Mouse (Mus musculus) embryonic fibroblast, embryonic 13.5 days (primary cell): ENCODE results near the gene Taf12. TPM values are rescaled to one million over a fixed set of nuclear protein-coding genes. Genes with fewer than 3 reads are reported as not detected.

Experiments
- H3K27ac ChIP-seq: 2 replicates; pipeline ENCODE4 v1.5.1; 2012; ENCODE audit warnings: low read length, control low read depth, inconsistent platforms; ENCODE audit not compliant: insufficient read depth
- H3K4me1 ChIP-seq: 2 replicates; pipeline ENCODE4 v1.6.1; 2011; ENCODE audit warnings: low read length; ENCODE audit not compliant: control insufficient read depth, insufficient read depth
- H3K4me3 ChIP-seq: 2 replicates; pipeline ENCODE4 v1.5.1; 2011; ENCODE audit warnings: mild to moderate bottlenecking, control low read depth, low read length; ENCODE audit not compliant: insufficient read depth
- CTCF ChIP-seq: IDR thresholded peaks from 2 replicates; pipeline ENCODE4 v1.5.1; 2011; ENCODE audit warnings: mild to moderate bottlenecking, control low read depth, low read length, moderate library complexity, borderline replicate concordance; ENCODE audit not compliant: insufficient read depth
- POLR2A ChIP-seq: IDR thresholded peaks from 2 replicates; pipeline ENCODE4 v1.6.1; 2011; ENCODE audit warnings: low read depth, mild to moderate bottlenecking, control low read depth, low read length, moderate library complexity
- polyA plus RNA-seq: library from polyadenylated mRNA; stranded (reverse); fragments of >200 nt; gene quantifications from 2 replicates; pipeline ENCODE4 v1.2.4, GENCODE M21; 2011; ENCODE audit warnings: low read depth; ENCODE audit not compliant: missing spikeins, insufficient read length

The Taf12 gene
- polyA plus RNA-seq, 1 experiment, result 36.5 TPM

DNA sequence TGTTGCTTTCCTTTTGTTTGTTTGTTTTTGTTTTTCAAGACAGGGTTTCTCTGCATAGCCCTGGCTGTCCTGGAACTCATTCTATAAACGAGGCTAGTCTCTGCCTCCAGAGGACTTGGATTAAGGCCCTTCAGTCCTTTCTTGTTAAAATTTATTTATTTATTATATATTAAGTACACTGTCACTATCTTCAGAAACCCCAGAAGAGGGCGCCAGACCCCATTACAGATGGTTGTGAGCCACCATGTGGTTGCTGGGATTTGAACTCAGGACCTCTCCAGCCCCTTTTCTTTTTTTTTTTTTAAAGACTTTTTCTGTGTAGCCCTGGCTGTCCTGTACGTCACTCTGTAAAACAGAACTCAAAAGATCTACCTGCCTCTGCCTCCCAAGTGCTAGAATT, 19.2 kb upstream of the Taf12 start:
- H3K4me1 ChIP-seq, result no peaks in the 10 kb centered on the region
- no peak overlapping the region for H3K4me3 ChIP-seq
- no peak overlapping the region for H3K27ac ChIP-seq
- TF ChIP-seq CTCF, result no peak
- no peak for TF ChIP-seq POLR2A

DNA sequence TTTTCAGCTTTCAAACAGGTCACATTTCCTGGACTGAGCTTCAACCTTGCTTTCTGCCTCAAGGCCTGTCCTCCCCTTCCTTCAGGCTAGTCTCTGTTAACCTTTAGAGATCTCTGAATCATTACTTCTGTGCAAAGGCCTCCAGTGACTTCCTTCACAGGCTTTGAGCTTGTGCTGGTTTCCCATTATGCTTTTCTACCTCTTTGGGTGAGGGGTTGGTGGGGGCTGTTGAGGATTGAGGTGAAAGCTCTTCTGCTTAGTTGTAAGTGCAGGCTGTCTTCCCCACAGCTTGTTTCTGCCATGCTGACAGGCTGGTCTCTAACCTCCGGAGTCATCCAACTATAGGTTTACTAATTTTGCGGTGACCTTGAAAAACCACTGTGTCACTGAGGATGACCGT, 17.8 kb upstream of the Taf12 start:
- Histone ChIP-seq H3K27ac (no peak overlapping the region), H3K4me3 (no peak overlapping the region), H3K4me1 (no peaks in the 10 kb centered on the region)
- TF ChIP-seq POLR2A, result 0 out of 2 replicates have a peak, but pooled peaks have one; percentile 19
- no peak for TF ChIP-seq CTCF

DNA sequence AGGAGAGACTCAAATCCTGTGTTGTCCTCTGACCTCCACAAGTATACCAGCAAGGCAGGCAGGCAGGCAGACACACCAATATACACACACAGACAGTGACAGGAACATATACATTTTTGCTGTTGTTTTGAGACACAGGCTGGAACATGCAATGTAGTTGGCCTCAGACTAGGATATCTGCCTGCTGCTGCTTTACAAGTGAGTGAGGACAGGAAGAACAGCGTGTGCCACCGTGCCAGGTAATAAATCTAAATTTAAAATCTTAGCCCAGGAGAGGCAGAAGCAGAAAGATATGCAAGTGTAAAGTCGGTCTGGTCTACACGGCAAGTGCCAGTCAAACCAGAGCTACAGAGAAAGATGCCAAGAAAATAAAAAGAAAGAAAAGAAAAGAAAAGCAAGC, 14.9 kb upstream of the Taf12 start:
- Histone ChIP-seq H3K4me3 (no peak overlapping the region), H3K4me1 (no peaks in the 10 kb centered on the region), H3K27ac (no peak overlapping the region)
- no peak; the same call in 1 of the 2 replicates for TF ChIP-seq POLR2A

DNA sequence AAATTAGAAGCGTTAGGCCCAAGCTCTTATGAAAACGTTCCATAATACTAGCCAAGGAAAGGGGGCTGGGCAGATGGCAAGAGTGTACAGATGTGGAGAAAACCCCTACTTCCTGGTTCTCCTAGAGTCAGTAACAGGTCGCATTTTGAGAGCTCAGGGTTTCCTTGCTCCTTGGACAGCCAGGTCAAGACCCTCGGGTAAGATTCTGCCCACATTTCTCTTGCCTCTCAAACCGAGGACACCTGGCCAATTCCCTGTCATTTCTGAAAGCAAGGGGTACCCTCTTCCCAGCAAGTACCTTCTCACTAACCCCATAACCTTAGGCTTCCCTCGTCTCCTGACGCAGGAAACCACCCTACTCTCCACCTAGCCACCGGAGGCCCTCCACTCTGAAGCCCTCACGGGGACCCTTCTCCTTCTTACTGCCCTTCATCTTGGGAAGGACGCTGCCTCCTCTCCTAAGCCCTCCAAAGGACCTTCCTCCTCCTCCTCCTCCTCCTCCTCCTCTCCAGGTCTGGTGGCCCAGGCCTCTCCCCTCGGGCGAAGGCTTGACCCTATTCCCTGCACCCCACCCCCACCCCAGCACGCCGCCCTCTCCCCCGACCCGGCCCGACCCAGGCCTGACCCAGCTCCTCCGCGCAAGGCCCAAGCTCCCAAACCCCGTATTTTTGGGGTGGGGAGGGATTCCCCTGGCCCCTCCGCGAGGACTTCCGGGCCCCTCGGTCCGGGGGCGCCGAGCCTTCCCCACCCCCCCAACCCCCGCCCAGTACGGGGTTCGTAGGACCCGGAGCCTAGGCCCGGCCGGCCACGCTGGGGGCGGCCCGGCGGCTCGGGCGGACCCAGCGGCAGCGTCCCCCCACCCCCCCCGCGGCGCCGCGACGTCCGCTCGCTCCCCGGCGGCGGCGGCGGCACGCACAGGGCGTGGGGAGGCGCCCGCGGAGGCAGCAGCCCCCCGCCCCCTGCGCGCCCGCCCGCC, 13.5 kb upstream of the Taf12 start:
- no peak for TF ChIP-seq CTCF
- TF ChIP-seq POLR2A, result peak; percentile 27; the same call in 1 of the 2 replicates
- H3K4me3 ChIP-seq, result peak overlapping the region; percentile 97
- H3K27ac ChIP-seq, result peak overlapping the region; percentile 92
- H3K4me1 ChIP-seq, result no peaks in the 10 kb centered on the region

DNA sequence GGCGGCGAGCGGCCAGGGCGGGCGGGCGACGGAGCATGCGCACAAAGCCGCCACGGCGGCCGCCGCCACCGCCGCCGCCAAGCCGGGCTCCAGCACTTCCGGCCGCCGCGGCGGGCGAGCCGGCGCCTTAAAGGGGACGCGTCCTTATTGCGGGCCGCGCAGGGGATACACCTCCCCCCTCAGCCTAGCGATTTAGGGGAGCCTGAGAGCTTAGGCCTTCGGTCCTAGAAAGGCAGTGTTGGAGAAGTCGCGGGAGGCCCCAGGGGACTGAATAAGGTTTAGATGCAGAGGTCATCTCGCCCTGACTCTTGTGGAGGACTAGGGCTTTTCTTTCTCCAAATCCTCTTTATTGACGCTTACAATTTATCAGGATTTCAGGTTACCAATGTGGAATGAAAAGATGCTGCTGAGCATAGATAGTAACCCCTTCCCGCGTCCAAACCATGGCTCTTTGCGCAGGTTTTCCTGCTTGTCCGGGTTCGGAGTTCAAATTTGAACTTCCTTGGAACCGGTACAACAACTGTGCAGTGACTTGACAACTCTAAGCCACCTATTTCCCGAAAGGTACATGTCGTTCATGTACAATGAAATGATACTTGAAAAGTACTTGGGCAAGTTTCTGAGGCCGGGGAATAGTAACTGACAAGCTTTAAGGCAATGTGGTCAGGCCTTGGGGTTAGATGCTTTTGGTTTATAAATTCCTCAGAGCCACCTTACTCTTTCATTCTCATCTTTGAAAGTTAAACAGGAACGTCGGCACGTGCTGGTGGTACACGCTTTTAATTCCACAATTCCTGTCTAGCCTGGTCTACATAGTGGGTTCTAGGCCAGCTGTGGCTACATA, 12.4 kb upstream of the Taf12 start, which contains the start of gene Gmeb1:
Gene Gmeb1, minus strand, starts transcription at position 89 of the 844 bp plus-strand sequence.
- TF ChIP-seq POLR2A (peak; percentile 57), CTCF (no peak)
- Histone ChIP-seq H3K4me3 (peak within 1 kb of the TSS; percentile 97), H3K27ac (peak within 1 kb of the TSS; percentile 94), H3K4me1 (no peaks in the 10 kb centered on the region)

DNA sequence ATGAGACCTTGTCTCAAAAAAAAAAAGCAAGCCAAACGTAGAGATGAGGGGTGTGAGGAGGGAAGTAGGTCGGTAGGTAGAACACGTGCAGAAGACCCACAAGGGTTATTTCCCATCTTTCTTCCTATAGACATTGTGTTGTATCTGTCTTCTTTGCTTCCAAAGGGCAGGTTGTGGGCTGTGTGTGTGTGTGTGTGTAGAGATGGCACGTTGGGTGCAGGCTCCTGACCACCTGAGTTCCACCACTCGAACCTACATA, 11.9 kb upstream of the Taf12 start:
- Histone ChIP-seq H3K27ac (no peak overlapping the region), H3K4me1 (no peaks in the 10 kb centered on the region), H3K4me3 (no peak overlapping the region)
- no peak for TF ChIP-seq POLR2A
- TF ChIP-seq CTCF, result no peak

DNA sequence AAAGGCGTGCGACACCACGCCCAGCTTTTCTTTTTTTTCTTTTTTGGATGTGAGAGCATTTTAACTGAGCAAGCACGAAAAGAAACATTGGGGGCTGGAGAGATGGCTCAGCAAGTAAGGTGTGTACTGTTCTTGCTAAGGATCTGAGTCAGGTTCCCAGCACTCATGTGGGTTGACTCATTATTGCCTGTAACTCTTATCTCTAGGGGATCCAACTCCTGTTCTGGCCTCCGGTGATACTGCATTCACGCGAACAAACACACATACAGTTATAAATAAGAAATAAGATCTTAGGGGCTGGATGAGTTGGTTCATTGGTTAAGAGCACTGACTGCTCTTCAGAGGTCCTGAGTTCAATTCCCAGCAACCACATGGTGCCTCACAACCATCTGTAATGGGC, 10.9 kb upstream of the Taf12 start:
- no peak overlapping the region for H3K27ac ChIP-seq
- TF ChIP-seq POLR2A (no peak), CTCF (no peak)
- no peak overlapping the region for H3K4me3 ChIP-seq
- H3K4me1 ChIP-seq, result no peaks in the 10 kb centered on the region

DNA sequence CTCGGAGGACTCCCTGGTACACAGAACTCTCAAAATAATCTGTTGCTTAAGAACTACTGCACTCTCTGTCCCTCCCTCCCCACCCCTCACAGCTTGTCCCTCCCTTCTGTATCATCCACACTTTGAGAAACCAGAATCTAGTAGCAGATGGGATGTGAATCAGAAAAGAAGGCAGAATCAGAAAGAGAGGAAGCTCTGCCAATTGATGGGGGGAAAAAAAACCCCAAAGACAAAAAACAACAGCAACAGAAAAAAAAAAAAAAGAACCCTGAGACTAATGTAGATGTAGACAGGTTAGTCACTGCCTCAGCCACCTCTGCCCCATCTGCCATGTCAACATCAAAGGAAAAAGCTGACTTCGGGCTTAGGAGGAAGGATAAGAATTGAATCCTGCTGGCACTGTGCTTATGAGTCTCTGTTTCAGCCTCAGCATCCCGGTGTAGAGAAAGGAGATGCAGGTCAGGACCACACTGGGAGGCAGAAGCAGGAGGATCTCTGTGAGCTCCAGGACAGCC, 7.3 kb upstream of the Taf12 start:
- Histone ChIP-seq H3K4me3 (no peak overlapping the region), H3K27ac (no peak overlapping the region), H3K4me1 (no peaks in the 10 kb centered on the region)
- TF ChIP-seq POLR2A (no peak), CTCF (no peak)

DNA sequence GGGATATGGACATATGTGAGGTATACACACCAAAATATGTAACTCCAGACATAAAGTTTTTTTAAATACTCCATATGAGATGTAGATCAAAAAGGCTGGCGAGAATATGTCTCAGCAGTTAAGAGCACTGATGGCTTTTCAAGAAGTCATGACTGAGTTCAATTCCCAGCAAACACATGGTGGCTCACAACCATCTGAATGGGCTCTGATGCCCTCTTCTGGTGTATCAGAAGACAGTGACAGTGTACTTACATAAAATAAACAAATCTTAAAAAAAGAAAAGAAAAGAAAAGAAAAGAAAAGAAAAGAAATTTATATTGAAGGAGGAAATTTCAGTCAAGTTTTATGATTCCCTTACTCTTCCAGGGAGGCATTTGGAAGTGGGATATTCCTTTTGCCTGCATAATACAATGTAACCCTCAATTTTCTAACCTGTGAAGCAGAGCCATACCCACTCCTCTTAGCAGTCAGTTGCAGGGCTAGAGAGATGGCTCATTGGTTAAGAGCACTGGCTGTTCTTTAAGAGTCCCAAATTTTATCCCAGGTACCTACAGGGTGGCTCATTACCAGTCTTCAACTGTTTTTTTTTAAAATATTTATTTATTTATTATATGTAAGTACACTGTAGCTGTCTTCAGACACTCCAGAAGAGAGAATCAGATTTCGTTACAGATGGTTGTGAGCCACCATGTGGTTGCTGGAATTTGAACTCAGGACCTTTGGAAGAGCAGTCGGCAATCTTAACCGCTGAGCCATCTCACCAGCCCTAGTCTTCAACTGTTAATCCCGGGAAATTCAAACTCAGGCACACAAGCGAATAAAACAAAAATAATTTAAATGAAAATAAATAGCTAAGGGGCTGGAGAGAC, 5.1 kb upstream of the Taf12 start:
- no peak overlapping the region for H3K4me3 ChIP-seq
- TF ChIP-seq POLR2A, result 0 out of 2 replicates have a peak, but pooled peaks have one; percentile 34
- no peak for TF ChIP-seq CTCF
- H3K27ac ChIP-seq, result no peak overlapping the region
- H3K4me1 ChIP-seq, result no peaks in the 10 kb centered on the region
